Mouse (Mus musculus): Measurements from ENCODE around the gene C77080. TPM values are rescaled to one million over a fixed set of nuclear protein-coding genes. Genes with fewer than 3 reads are reported as not detected.

Gene C77080
- 0.21 TPM for polyA plus RNA-seq (2017; shearing (Covaris generic))

GRCm38 (mm10) chr4:129261196-129261595, at the start of gene C77080:
C77080 (minus strand) TSS chr4:129261404.

GRCm38 (mm10) chr4:129287472-129287981, 26.3 kb upstream of the C77080 start, which contains the start of gene Sync:
Sync (plus strand) TSS chr4:129287617.

GRCm38 (mm10) chr4:129189542-129190519, 71.4 kb downstream of the C77080 start, which contains the start of the genes S100pbp and Yars:
S100pbp (minus strand) TSS chr4:129189727.
Yars (plus strand) TSS chr4:129189760.

Other genes with a start within 250 kb of the C77080 start
- 8.1 TPM for gene Rnf19b, start 203.1 kb downstream of the C77080 start, polyA plus RNA-seq (2017; shearing (Covaris generic))
- gene Tmem54, start 155.9 kb downstream of the C77080 start, polyA plus RNA-seq (2017; shearing (Covaris generic)), result not detected
- gene Hpca, start 139.4 kb downstream of the C77080 start, polyA plus RNA-seq (2017; shearing (Covaris generic)), result not detected
- gene Fndc5, start 124.4 kb downstream of the C77080 start, polyA plus RNA-seq (2017; shearing (Covaris generic)), result not detected
- gene S100pbp, start 71.7 kb downstream of the C77080 start, polyA plus RNA-seq (2017; shearing (Covaris generic)), result 18.2 TPM
- 46.0 TPM for gene Yars, start 71.6 kb downstream of the C77080 start, polyA plus RNA-seq (2017; shearing (Covaris generic))
- 0.20 TPM for gene Sync, start 26.2 kb upstream of the C77080 start, polyA plus RNA-seq (2017; shearing (Covaris generic))
- 389 TPM for gene Rbbp4, start 74.0 kb upstream of the C77080 start, polyA plus RNA-seq (2017; shearing (Covaris generic))
- gene Zbtb8os, start 74.3 kb upstream of the C77080 start, polyA plus RNA-seq (2017; shearing (Covaris generic)), result 84.4 TPM
- gene Zbtb8a, start 116.7 kb upstream of the C77080 start, polyA plus RNA-seq (2017; shearing (Covaris generic)), result 8.7 TPM
- gene Zbtb8b, start 179.4 kb upstream of the C77080 start, polyA plus RNA-seq (2017; shearing (Covaris generic)), result 0.09 TPM
- 41.7 TPM for gene Bsdc1, start 200.2 kb upstream of the C77080 start, polyA plus RNA-seq (2017; shearing (Covaris generic))
- gene Tssk3, start 229.6 kb upstream of the C77080 start, polyA plus RNA-seq (2017; shearing (Covaris generic)), result not detected
- not detected for gene Fam229a, start 229.8 kb upstream of the C77080 start, polyA plus RNA-seq (2017; shearing (Covaris generic))